In the genomic region with DNA sequence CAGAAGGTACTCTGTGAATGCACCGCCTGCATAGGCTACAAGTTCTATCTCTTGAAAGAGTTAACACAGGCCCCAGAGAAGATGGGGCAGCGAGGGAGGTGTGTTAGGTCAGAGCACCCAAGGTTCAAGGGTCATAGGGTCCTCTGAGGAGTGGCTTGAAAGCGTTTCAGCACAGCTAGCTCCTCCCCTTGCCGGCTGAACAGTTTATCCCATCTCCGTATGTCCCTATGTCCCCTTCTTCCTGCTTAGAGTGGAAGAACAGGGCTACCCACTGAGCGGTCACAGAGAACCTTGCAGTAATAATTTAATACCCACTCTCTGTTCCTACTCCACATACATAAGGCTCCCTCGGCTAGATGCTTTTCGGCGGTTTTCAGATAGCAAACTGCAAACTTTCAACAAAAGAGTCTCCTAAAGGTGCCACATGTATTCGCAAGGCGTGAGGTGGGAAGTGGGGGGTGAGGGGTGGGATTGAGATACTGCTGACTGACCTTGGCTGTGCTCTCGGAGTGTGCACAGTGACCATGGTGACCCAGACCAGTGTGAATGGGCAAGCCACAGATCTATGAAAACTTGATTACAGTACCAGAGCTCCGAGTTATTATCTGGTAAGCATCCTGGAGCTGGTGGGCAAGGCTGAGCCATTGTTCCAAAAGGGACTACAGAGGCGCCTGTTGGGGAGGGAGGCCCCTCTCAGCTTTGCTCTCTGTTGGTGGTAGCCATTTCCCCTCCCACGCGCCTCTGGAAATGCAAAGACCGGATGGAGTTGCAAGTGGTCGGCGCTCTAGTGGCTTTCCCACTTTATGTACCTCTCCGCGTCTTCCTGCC, we compare ENCODE assay signal across 8 mouse cellular contexts. TPM values are rescaled to one million over a fixed set of nuclear protein-coding genes. Genes with fewer than 3 reads are reported as not detected.
A peak's percentile ranks its signal among the peaks of the same experiment; 100 is the strongest.
DNase-seq lines count a peak whose midpoint lies in the region; ATAC-seq and TF ChIP-seq lines count a peak whose summit lies in the region.

A gene (plus strand): TSS at position 734 of the 828 bp plus-strand sequence.

- H3K9ac ChIP-seq in lung, embryonic 15.5 days, result peak within 1 kb of the TSS; percentile 90
- H3K9ac ChIP-seq in forebrain, embryonic 14.5 days (ENCODE audit: low read length), result peak within 1 kb of the TSS; percentile 99
- peak within 1 kb of the TSS; percentile 90 for H3K9ac ChIP-seq in intestine, embryonic 14.5 days (ENCODE audit: low read length)
- peak within 1 kb of the TSS; percentile 63 for H3K9ac ChIP-seq in liver, postnatal 0 days (replicated peaks)

- peak within 1 kb of the TSS; percentile 90 for H3K4me2 ChIP-seq in lung, embryonic 15.5 days
- H3K4me2 ChIP-seq in forebrain, embryonic 14.5 days (ENCODE audit: low read length), result peak within 1 kb of the TSS; percentile 99
- peak within 1 kb of the TSS; percentile 97 for H3K4me2 ChIP-seq in intestine, embryonic 14.5 days (ENCODE audit: low read length)
- H3K4me2 ChIP-seq in liver, postnatal 0 days (ENCODE audit: low read depth, low read length), result peak within 1 kb of the TSS; percentile 91

- no peak for TF ChIP-seq CTCF in liver, postnatal 0 days (IDR thresholded peaks at IDR 0.05; ENCODE audit: low read depth)

- peaks cover 22% of the 10 kb centered on the region for H3K36me3 ChIP-seq in lung, embryonic 15.5 days
- H3K36me3 ChIP-seq in forebrain, embryonic 14.5 days (ENCODE audit: control insufficient read depth, insufficient read depth, low read length), result peaks cover 34% of the 10 kb centered on the region
- peaks cover 28% of the 10 kb centered on the region for H3K36me3 ChIP-seq in intestine, embryonic 14.5 days (ENCODE audit: control insufficient read depth, insufficient read depth, low read length)
- peaks cover 9% of the 10 kb centered on the region; the same call in 1 of the 2 replicates for H3K36me3 ChIP-seq in liver, postnatal 0 days (replicated peaks; ENCODE audit: insufficient read depth, low read length)

- H3K27ac ChIP-seq in lung, embryonic 15.5 days, result peak within 1 kb of the TSS; percentile 97
- peak within 1 kb of the TSS; percentile 98 for H3K27ac ChIP-seq in forebrain, embryonic 14.5 days (ENCODE audit: low read depth, low read length)
- peak within 1 kb of the TSS; percentile 95 for H3K27ac ChIP-seq in intestine, embryonic 14.5 days (ENCODE audit: low read depth)
- H3K27ac ChIP-seq in liver, postnatal 0 days (ENCODE audit: low read depth), result peak within 1 kb of the TSS; percentile 75

- DNase-seq in lung, adult 18-20 months, result no peak
- DNase-seq in adrenal gland, adult 2 months, result peak; percentile 58
- DNase-seq in forebrain, embryonic 14.5 days (ENCODE audit: low spot score), result no peak
- DNase-seq in intestine, embryonic 14.5 days (ENCODE audit: low spot score), result peak; percentile 94
- DNase-seq in liver, postnatal 0 days, result no peak
- DNase-seq in thymus, postnatal 10 days (ENCODE audit: low spot score in 2 of 2), result peak; percentile 14 to 17
- no peak for DNase-seq in testis, postnatal 14 days (ENCODE audit: low spot score)

- WGBS in lung, embryonic 15.5 days, result 3% methylated on average over 21 of the region's 21 CpGs
- 3% methylated on average over 20 of the region's 21 CpGs for WGBS in forebrain, embryonic 14.5 days
- 2% methylated on average over 21 of the region's 21 CpGs for WGBS in intestine, embryonic 14.5 days
- 2% methylated on average over 21 of the region's 21 CpGs for WGBS in liver, postnatal 0 days (ENCODE audit: insufficient replicate concordance)

- ATAC-seq in lung, embryonic 15.5 days (ENCODE audit: borderline replicate concordance, extremely low read depth, low FRiP score, low TSS enrichment), result peak; percentile 21
- ATAC-seq in forebrain, embryonic 14.5 days, result no peak; the same call in 1 of the 2 replicates
- ATAC-seq in intestine, embryonic 14.5 days (replicated peaks; ENCODE audit: low FRiP score, low TSS enrichment, low read depth), result peak; percentile 15; the same call in 1 of the 2 replicates
- ATAC-seq in liver, postnatal 0 days, result peak; percentile 20

- peak within 1 kb of the TSS; percentile 66 for H3K4me3 ChIP-seq in lung, embryonic 15.5 days
- H3K4me3 ChIP-seq in forebrain, embryonic 14.5 days (ENCODE audit: low read depth, low read length), result peak within 1 kb of the TSS; percentile 99
- peak within 1 kb of the TSS; percentile 97 for H3K4me3 ChIP-seq in intestine, embryonic 14.5 days (ENCODE audit: low read depth, low read length)
- peak within 1 kb of the TSS; percentile 67 for H3K4me3 ChIP-seq in liver, postnatal 0 days (ENCODE audit: low read depth, low read length)

- peaks cover 66% of the 10 kb centered on the region for H3K4me1 ChIP-seq in lung, embryonic 15.5 days
- peaks cover 25% of the 10 kb centered on the region for H3K4me1 ChIP-seq in forebrain, embryonic 14.5 days (ENCODE audit: control insufficient read depth, insufficient read depth, low read length)
- H3K4me1 ChIP-seq in intestine, embryonic 14.5 days (replicated peaks; ENCODE audit: control insufficient read depth, insufficient read depth, low read length), result peaks cover 35% of the 10 kb centered on the region
- peaks cover 42% of the 10 kb centered on the region for H3K4me1 ChIP-seq in liver, postnatal 0 days (ENCODE audit: insufficient read depth)

- no peak for TF ChIP-seq EP300 in liver, postnatal 0 days (IDR thresholded peaks at IDR 0.05; ENCODE audit: low read depth)

- no peaks in the 10 kb centered on the region for H3K9me3 ChIP-seq in lung, embryonic 15.5 days
- no peaks in the 10 kb centered on the region for H3K9me3 ChIP-seq in forebrain, embryonic 14.5 days (replicated peaks; ENCODE audit: control insufficient read depth, low read length)
- H3K9me3 ChIP-seq in intestine, embryonic 14.5 days (ENCODE audit: control insufficient read depth, low read length), result no peaks in the 10 kb centered on the region
- H3K9me3 ChIP-seq in liver, postnatal 0 days (ENCODE audit: low read length), result no peaks in the 10 kb centered on the region

- H3K27me3 ChIP-seq in lung, embryonic 15.5 days, result no peaks in the 10 kb centered on the region
- no peaks in the 10 kb centered on the region for H3K27me3 ChIP-seq in forebrain, embryonic 14.5 days (replicated peaks; ENCODE audit: control insufficient read depth, insufficient read depth, low read length)
- no peaks in the 10 kb centered on the region for H3K27me3 ChIP-seq in intestine, embryonic 14.5 days (replicated peaks; ENCODE audit: control insufficient read depth, insufficient read depth, low read length)
- H3K27me3 ChIP-seq in liver, postnatal 0 days (ENCODE audit: insufficient read depth, low read length), result no peaks in the 10 kb centered on the region

RNA-seq across cellular contexts. Expression of the gene that starts here (rescaled TPM):
- 210 and 224 TPM in 2 replicates for polyA plus RNA-seq in lung, embryonic 15.5 days (2015; fragmentation: Nextera tagmentation; extraction: Ambion mirVana)
- 1,000 to 10,000 TPM in 1 of 2 experiments, 100 to 1,000 TPM in 1; 845 to 1,065 TPM for total RNA-seq in adrenal gland, adult 2 months (2021)
- polyA plus RNA-seq in adrenal gland, adult 2 months (2012; rRNA removed), result 432 and 748 TPM in 2 replicates
- 220 and 266 TPM in 2 replicates for polyA plus RNA-seq in forebrain, embryonic 14.5 days (2014; fragmentation: Nextera tagmentation; extraction: Ambion mirVana)
- 341 and 386 TPM in 2 replicates for polyA plus RNA-seq in intestine, embryonic 14.5 days (2014; fragmentation: Nextera tagmentation; extraction: Ambion mirVana)
- polyA plus RNA-seq in liver, postnatal 0 days (2015; fragmentation: Nextera tagmentation; extraction: Ambion mirVana), result 5.9 and 6.2 TPM in 2 replicates

Comparison
In these comparisons a context has a peak if more than half of its experiments do, and no peak if none do; other contexts are left out.
1. RNA of the gene that starts here (polyA plus RNA-seq): 432 to 748 TPM in adrenal gland, adult 2 months, 341 to 386 TPM in intestine, embryonic 14.5 days, 210 to 224 TPM in lung, embryonic 15.5 days and 220 to 266 TPM in forebrain, embryonic 14.5 days; 5.9 to 6.2 TPM in liver, postnatal 0 days; every median in the first group is over 10 times any median in the second.
2. DNase-seq: peak in adrenal gland, adult 2 months (single experiment), intestine, embryonic 14.5 days (single experiment) and thymus, postnatal 10 days (2 of 2); none in lung, adult 18-20 months (0 of 2), forebrain, embryonic 14.5 days (single experiment), liver, postnatal 0 days (single experiment) and testis, postnatal 14 days (single experiment).
3. Peak in every context shown above with its lines, with median percentiles within 50 percentile points of each other: H3K27ac ChIP-seq, H3K4me2 ChIP-seq, H3K4me3 ChIP-seq and H3K9ac ChIP-seq.